Mouse (Mus musculus): Measurements from ENCODE around the gene Mapk1. TPM values are rescaled to one million over a fixed set of nuclear protein-coding genes. Genes with fewer than 3 reads are reported as not detected.

The Mapk1 gene
- polyA plus RNA-seq, 1 experiment from 2014 or later: 131 TPM

GRCm38 (mm10) chr16:17082121-17082792 lies 99.1 kb downstream of the Mapk1 start:
- Histone ChIP-seq H3K27ac (ENCODE audit: low read length) (no peak overlapping the region), H3K36me3 (ENCODE audit: control insufficient read depth, insufficient read depth) (peaks cover 26% of the 10 kb centered on the region), H3K4me2 (ENCODE audit: low read depth, low read length) (no peak overlapping the region), H3K9me3 (replicated peaks; ENCODE audit: control insufficient read depth, low read length) (no peaks in the 10 kb centered on the region), H3K4me1 (ENCODE audit: control insufficient read depth, insufficient read depth, low read length) (peaks cover 10% of the 10 kb centered on the region), H3K9ac (ENCODE audit: low read length) (no peak overlapping the region), H3K4me3 (ENCODE audit: low read length) (no peak overlapping the region), H3K27me3 (ENCODE audit: control insufficient read depth, insufficient read depth, low read length) (no peaks in the 10 kb centered on the region)
- no peak for ATAC-seq (replicated peaks; ENCODE audit: extremely low read depth, insufficient read depth, low FRiP score)
- 73% methylated on average over 6 of the region's 6 CpGs for WGBS

DNA sequence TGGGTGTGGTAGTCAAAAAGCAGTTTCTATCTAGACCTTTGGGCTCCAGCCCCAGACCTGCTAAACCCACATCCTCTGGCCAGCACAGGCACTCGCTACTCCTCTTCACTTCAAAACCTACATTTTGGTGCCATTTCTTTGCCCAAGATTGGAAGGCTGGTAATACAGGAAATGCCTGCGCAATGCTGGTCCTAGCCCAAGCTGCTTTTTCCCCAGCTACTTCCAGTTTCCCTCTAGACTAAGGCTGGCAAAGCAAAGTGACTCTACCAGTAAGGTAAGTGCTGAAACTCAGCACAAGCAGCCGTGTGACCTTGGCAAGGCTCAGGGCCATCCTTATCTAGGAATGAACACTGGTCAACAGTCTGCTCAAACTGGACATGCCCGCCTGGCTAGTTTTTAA lies 102.5 kb downstream of the Mapk1 start:
- Histone ChIP-seq H3K27ac (ENCODE audit: low read length) (peak overlapping the region; percentile 8; the same call in 1 of the 2 replicates), H3K36me3 (ENCODE audit: control insufficient read depth, insufficient read depth) (peaks cover 58% of the 10 kb centered on the region)
- ATAC-seq (replicated peaks; ENCODE audit: extremely low read depth, insufficient read depth, low FRiP score): no peak

DNA sequence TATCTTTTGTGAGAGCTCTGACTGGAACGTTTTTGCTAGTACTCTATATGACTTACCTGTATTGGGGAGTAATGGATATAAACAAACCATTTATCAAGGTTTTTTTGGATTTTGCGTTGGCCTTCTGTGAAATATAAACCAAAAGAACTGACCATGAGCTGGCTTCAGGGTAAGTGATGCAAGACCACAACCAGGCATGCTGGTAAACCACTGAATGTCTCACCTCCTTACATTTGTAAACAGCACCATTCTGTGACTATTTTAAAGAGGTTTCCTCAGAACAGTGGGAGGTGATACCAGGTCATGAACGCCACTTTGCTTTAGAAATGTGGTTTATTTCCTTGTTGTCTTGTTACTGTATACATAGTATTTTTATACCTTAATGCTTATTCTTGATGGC lies 103.1 kb downstream of the Mapk1 start:
- Histone ChIP-seq H3K27ac (ENCODE audit: low read length) (no peak overlapping the region), H3K4me2 (ENCODE audit: low read depth, low read length) (no peak overlapping the region), H3K9me3 (replicated peaks; ENCODE audit: control insufficient read depth, low read length) (no peaks in the 10 kb centered on the region), H3K36me3 (ENCODE audit: control insufficient read depth, insufficient read depth) (peaks cover 63% of the 10 kb centered on the region), H3K4me1 (ENCODE audit: control insufficient read depth, insufficient read depth, low read length) (peaks cover 5% of the 10 kb centered on the region), H3K27me3 (ENCODE audit: control insufficient read depth, insufficient read depth, low read length) (no peaks in the 10 kb centered on the region), H3K4me3 (ENCODE audit: low read length) (no peak overlapping the region), H3K9ac (ENCODE audit: low read length) (no peak overlapping the region)
- ATAC-seq (replicated peaks; ENCODE audit: extremely low read depth, insufficient read depth, low FRiP score): no peak
- 66% methylated on average over 3 of the region's 3 CpGs for WGBS

More for the DNA sequence above, 102.5 kb downstream of the Mapk1 start:
- no peaks in the 10 kb centered on the region for H3K9me3 ChIP-seq (replicated peaks; ENCODE audit: control insufficient read depth, low read length)
- H3K4me3 ChIP-seq (ENCODE audit: low read length): no peak overlapping the region
- H3K9ac ChIP-seq (ENCODE audit: low read length): no peak overlapping the region
- 60% methylated on average over 4 of the region's 4 CpGs for WGBS
- no peak overlapping the region for H3K4me2 ChIP-seq (ENCODE audit: low read depth, low read length)
- H3K4me1 ChIP-seq (ENCODE audit: control insufficient read depth, insufficient read depth, low read length): peaks cover 5% of the 10 kb centered on the region
- H3K27me3 ChIP-seq (ENCODE audit: control insufficient read depth, insufficient read depth, low read length): no peaks in the 10 kb centered on the region

GRCm38 (mm10) chr16:17086669-17087193 lies 103.5 kb downstream of the Mapk1 start:
- H3K4me1 ChIP-seq (ENCODE audit: control insufficient read depth, insufficient read depth, low read length): peaks cover 5% of the 10 kb centered on the region
- H3K4me3 ChIP-seq (ENCODE audit: low read length): no peak overlapping the region
- no peaks in the 10 kb centered on the region for H3K27me3 ChIP-seq (ENCODE audit: control insufficient read depth, insufficient read depth, low read length)
- H3K27ac ChIP-seq (ENCODE audit: low read length): no peak overlapping the region
- H3K9me3 ChIP-seq (replicated peaks; ENCODE audit: control insufficient read depth, low read length): no peaks in the 10 kb centered on the region
- H3K9ac ChIP-seq (ENCODE audit: low read length): no peak overlapping the region
- no peak for ATAC-seq (replicated peaks; ENCODE audit: extremely low read depth, insufficient read depth, low FRiP score)
- H3K36me3 ChIP-seq (ENCODE audit: control insufficient read depth, insufficient read depth): peaks cover 68% of the 10 kb centered on the region
- H3K4me2 ChIP-seq (ENCODE audit: low read depth, low read length): no peak overlapping the region
- WGBS: 71% methylated on average over 13 of the region's 13 CpGs

GRCm38 (mm10) chr16:17088346-17088745 lies 105.2 kb downstream of the Mapk1 start:
- WGBS: 70% methylated on average over 3 of the region's 3 CpGs
- Histone ChIP-seq H3K4me3 (ENCODE audit: low read length) (no peak overlapping the region), H3K9me3 (replicated peaks; ENCODE audit: control insufficient read depth, low read length) (no peaks in the 10 kb centered on the region), H3K27me3 (ENCODE audit: control insufficient read depth, insufficient read depth, low read length) (no peaks in the 10 kb centered on the region), H3K36me3 (ENCODE audit: control insufficient read depth, insufficient read depth) (peaks cover 73% of the 10 kb centered on the region), H3K4me2 (ENCODE audit: low read depth, low read length) (no peak overlapping the region), H3K27ac (ENCODE audit: low read length) (no peak overlapping the region), H3K4me1 (ENCODE audit: control insufficient read depth, insufficient read depth, low read length) (peaks cover 5% of the 10 kb centered on the region), H3K9ac (ENCODE audit: low read length) (no peak overlapping the region)
- ATAC-seq (replicated peaks; ENCODE audit: extremely low read depth, insufficient read depth, low FRiP score): no peak

DNA sequence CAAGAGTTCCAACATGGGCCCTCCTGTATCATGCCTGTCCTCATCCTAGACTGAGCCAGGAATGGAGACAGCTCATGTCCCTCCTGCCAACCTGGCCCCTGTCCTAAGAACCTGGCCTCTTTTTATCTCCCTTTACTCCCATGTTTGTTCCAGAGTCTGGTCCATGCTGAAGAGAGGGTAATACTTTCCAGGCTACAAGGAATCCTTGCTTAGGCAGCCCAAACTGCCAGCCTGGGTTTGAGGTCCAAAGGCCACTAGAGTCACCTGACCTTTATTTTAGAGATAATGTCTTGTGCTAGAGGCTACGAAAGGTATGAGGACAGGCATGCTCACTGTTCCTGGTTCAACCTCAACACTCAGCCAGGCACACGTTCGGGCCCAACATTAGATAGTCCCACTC lies 113.8 kb downstream of the Mapk1 start:
- Histone ChIP-seq H3K4me3 (ENCODE audit: low read length) (no peak overlapping the region), H3K9ac (ENCODE audit: low read length) (no peak overlapping the region), H3K27me3 (ENCODE audit: control insufficient read depth, insufficient read depth, low read length) (no peaks in the 10 kb centered on the region), H3K27ac (ENCODE audit: low read length) (no peak overlapping the region), H3K36me3 (ENCODE audit: control insufficient read depth, insufficient read depth) (peaks cover 51% of the 10 kb centered on the region), H3K4me1 (ENCODE audit: control insufficient read depth, insufficient read depth, low read length) (no peaks in the 10 kb centered on the region), H3K4me2 (ENCODE audit: low read depth, low read length) (no peak overlapping the region), H3K9me3 (replicated peaks; ENCODE audit: control insufficient read depth, low read length) (no peaks in the 10 kb centered on the region)
- ATAC-seq (replicated peaks; ENCODE audit: extremely low read depth, insufficient read depth, low FRiP score): no peak
- WGBS: 83% methylated on average over 3 of the region's 3 CpGs

Other genes starting within 250 kb of the Mapk1 start
- gene Spag6l, start 153.9 kb upstream of the Mapk1 start, polyA plus RNA-seq (2015; fragmentation: Nextera tagmentation; extraction: Ambion mirVana): 0.56 and 1.6 TPM in 2 replicates
- 0.24 TPM in 1 of 2 replicates, not detected in the other for gene Igll1, start 119.4 kb upstream of the Mapk1 start, polyA plus RNA-seq (2015; fragmentation: Nextera tagmentation; extraction: Ambion mirVana)
- gene Top3b, start 112.6 kb upstream of the Mapk1 start, polyA plus RNA-seq (2015; fragmentation: Nextera tagmentation; extraction: Ambion mirVana): 45.1 and 45.2 TPM in 2 replicates
- gene Vpreb1, start 112.5 kb upstream of the Mapk1 start, polyA plus RNA-seq (2015; fragmentation: Nextera tagmentation; extraction: Ambion mirVana): 1.4 and 1.5 TPM in 2 replicates
- gene Ppm1f, start 86.9 kb upstream of the Mapk1 start, polyA plus RNA-seq (2015; fragmentation: Nextera tagmentation; extraction: Ambion mirVana): 25.8 and 28.5 TPM in 2 replicates
- gene Ypel1, start 86.3 kb downstream of the Mapk1 start, polyA plus RNA-seq (2015; fragmentation: Nextera tagmentation; extraction: Ambion mirVana): 9.4 and 10.1 TPM in 2 replicates
- 102 and 111 TPM in 2 replicates for gene Ppil2, start 127.9 kb downstream of the Mapk1 start, polyA plus RNA-seq (2015; fragmentation: Nextera tagmentation; extraction: Ambion mirVana)
- gene 2610318N02Rik, start 141.8 kb downstream of the Mapk1 start, polyA plus RNA-seq (2015; fragmentation: Nextera tagmentation; extraction: Ambion mirVana): 16.6 and 19.6 TPM in 2 replicates
- 54.5 and 61.9 TPM in 2 replicates for gene Sdf2l1, start 149.0 kb downstream of the Mapk1 start, polyA plus RNA-seq (2015; fragmentation: Nextera tagmentation; extraction: Ambion mirVana)
- gene Ydjc, start 161.2 kb downstream of the Mapk1 start, polyA plus RNA-seq (2015; fragmentation: Nextera tagmentation; extraction: Ambion mirVana): 4.1 and 6.5 TPM in 2 replicates
- 0.22 and 0.76 TPM in 2 replicates for gene Ccdc116, start 163.8 kb downstream of the Mapk1 start, polyA plus RNA-seq (2015; fragmentation: Nextera tagmentation; extraction: Ambion mirVana)
- 268 and 284 TPM in 2 replicates for gene Ube2l3, start 219.3 kb downstream of the Mapk1 start, polyA plus RNA-seq (2015; fragmentation: Nextera tagmentation; extraction: Ambion mirVana)
- gene Rimbp3, start 225.2 kb downstream of the Mapk1 start, polyA plus RNA-seq (2015; fragmentation: Nextera tagmentation; extraction: Ambion mirVana): 0.17 and 0.34 TPM in 2 replicates